In genomic region chr10:42606757-42607156, GRCm38 (mm10) we compare ENCODE assay signal across 23 mouse cellular contexts. TPM values are rescaled to one million over a fixed set of nuclear protein-coding genes. Genes with fewer than 3 reads are reported as not detected.
"Had no signal": no experiment of that assay in that cellular context is flagged by ENCODE, and none has a peak within 500 bp of the region (broad histone marks: within the 10 kb centered on the region; RNA-seq: fewer than 3 reads in every experiment).

No protein-coding gene starts in this region.

- H3K9ac ChIP-seq: liver, embryonic 13.5 days; liver, embryonic 15.5 days; liver, postnatal 0 days; lung, embryonic 15.5 days; midbrain, embryonic 12.5 days; midbrain, embryonic 15.5 days; neural tube, embryonic 12.5 days; stomach, embryonic 15.5 days had no signal

- H3K36me3 ChIP-seq: liver, embryonic 13.5 days; liver, embryonic 15.5 days; lung, embryonic 15.5 days; midbrain, embryonic 12.5 days; midbrain, embryonic 15.5 days; neural tube, embryonic 12.5 days; stomach, embryonic 15.5 days had no signal

- H3K4me2 ChIP-seq: liver, embryonic 13.5 days; liver, embryonic 15.5 days; lung, embryonic 15.5 days; midbrain, embryonic 12.5 days; midbrain, embryonic 15.5 days; neural tube, embryonic 12.5 days; stomach, embryonic 15.5 days had no signal

- H3K27ac ChIP-seq: liver, embryonic 13.5 days; liver, embryonic 15.5 days; lung, embryonic 15.5 days; macrophage; midbrain, embryonic 12.5 days; midbrain, embryonic 15.5 days; neural tube, embryonic 12.5 days; stomach, embryonic 15.5 days; stomach, postnatal 0 days had no signal

- H3K4me3 ChIP-seq: liver, embryonic 13.5 days; liver, embryonic 15.5 days; lung, embryonic 15.5 days; megakaryocyte, embryonic 14.5 days; midbrain, embryonic 12.5 days; midbrain, embryonic 15.5 days; neural tube, embryonic 12.5 days; stomach, embryonic 15.5 days had no signal

- DNase-seq: liver, embryonic 13.5 days; liver, postnatal 0 days; lung, adult 2 months; lung, postnatal 14 days; lung, postnatal 36 days; right cerebral cortex, postnatal 25 days; thymus, adult 2 months; thymus, postnatal 36 days had no signal

- H3K4me1 ChIP-seq: liver, embryonic 13.5 days; liver, embryonic 15.5 days; lung, embryonic 15.5 days; megakaryocyte, embryonic 14.5 days; midbrain, embryonic 12.5 days; midbrain, embryonic 15.5 days; neural tube, embryonic 12.5 days; stomach, embryonic 15.5 days had no signal

- ATAC-seq: liver, postnatal 0 days; lung, postnatal 0 days; midbrain, embryonic 15.5 days had no signal

RNA-seq across cellular contexts. Expression of gene Nr2e1, which starts 23.3 kb away (rescaled TPM):
- total RNA-seq: megakaryocyte progenitor cell, adult 5-6 weeks; monocyte, adult 5-6 weeks; neutrophil, adult 5-6 weeks had no signal
- polyA plus RNA-seq: liver, embryonic 13.5 days; liver, embryonic 15.5 days; liver, postnatal 0 days; lung, adult 2 months; lung, embryonic 15.5 days; lung, postnatal 0 days; macrophage; neural tube, embryonic 12.5 days; neural tube, embryonic 14.5 days; spleen, adult 2 months; stomach, postnatal 0 days; thymus, adult 2 months had no signal
